Mouse (Mus musculus) adrenal gland, adult 8-10 months (tissue): ENCODE data around the gene Pprc1. TPM values are rescaled to one million over a fixed set of nuclear protein-coding genes. Genes with fewer than 3 reads are reported as not detected.
A peak's percentile ranks its signal among the peaks of the same experiment; 100 is the strongest.

ENCODE experiments used
- DNase-seq: peaks from one replicate; pipeline ENCODE4 v3.0.0; 2022
- total RNA-seq, 4 experiments: library from RNA; stranded (reverse); gene quantifications; 2 replicates each; pipeline ENCODE4 v1.2.4; 2022

The Pprc1 gene
- 10 to 100 TPM; 27.8 to 37.8 (median 34.3) TPM for total RNA-seq

- no peak for DNase-seq
These were observed at the start of gene Pprc1 for GRCm38 (mm10) chr19:46044271-46044992. Gene Pprc1 (plus strand): TSS chr19:46044886.

GRCm38 (mm10) chr19:45997365-45997764, 47.3 kb upstream of the Pprc1 start:
- DNase-seq = no peak

- peak; percentile 90 for DNase-seq
These were observed 46.6 kb upstream of the Pprc1 start, which contains the start of gene Armh3 for GRCm38 (mm10) chr19:45997785-45998693. Gene Armh3 (minus strand): TSS chr19:45998488.

- no peak for DNase-seq
These were observed 45.9 kb upstream of the Pprc1 start for GRCm38 (mm10) chr19:45998694-45999217.

GRCm38 (mm10) chr19:45999378-45999777, 45.3 kb upstream of the Pprc1 start:
- no peak for DNase-seq

- no peak for DNase-seq
These were observed 42.4 kb upstream of the Pprc1 start for GRCm38 (mm10) chr19:46002279-46002678.

GRCm38 (mm10) chr19:46003371-46004226, 41.1 kb upstream of the Pprc1 start, which contains the start of gene Hps6:
Gene Hps6 (plus strand): TSS chr19:46003508.
- peak; percentile 91 for DNase-seq

GRCm38 (mm10) chr19:46004814-46005466, 39.7 kb upstream of the Pprc1 start:
- DNase-seq = no peak

- no peak for DNase-seq
These were observed 39.0 kb upstream of the Pprc1 start for GRCm38 (mm10) chr19:46005680-46006079.

- DNase-seq = peak; percentile 85
These were observed 30.0 kb upstream of the Pprc1 start for GRCm38 (mm10) chr19:46014572-46015178.

GRCm38 (mm10) chr19:46016023-46016422, 28.7 kb upstream of the Pprc1 start:
- DNase-seq = no peak

GRCm38 (mm10) chr19:46024959-46025358, 19.7 kb upstream of the Pprc1 start:
- DNase-seq = no peak

- DNase-seq = no peak
These were observed 18.1 kb upstream of the Pprc1 start for GRCm38 (mm10) chr19:46026567-46026966.

GRCm38 (mm10) chr19:46028747-46029320, 15.9 kb upstream of the Pprc1 start:
- DNase-seq = no peak

- DNase-seq = no peak
These were observed 15.0 kb upstream of the Pprc1 start for GRCm38 (mm10) chr19:46029652-46030051.

- DNase-seq = no peak
These were observed 14.3 kb upstream of the Pprc1 start for GRCm38 (mm10) chr19:46030196-46030983.

- DNase-seq = no peak
These were observed 12.8 kb upstream of the Pprc1 start for GRCm38 (mm10) chr19:46031689-46032432.

- no peak for DNase-seq
These were observed 11.8 kb upstream of the Pprc1 start for GRCm38 (mm10) chr19:46032731-46033510.
